Mouse (Mus musculus) cortical plate, adult 2 months (tissue): Measurements from ENCODE around the gene Rfc4. TPM values are rescaled to one million over a fixed set of nuclear protein-coding genes. Genes with fewer than 3 reads are reported as not detected.

Experiments
- H3K27ac ChIP-seq: fragments of 200-500 bp; 2 replicates; pipeline ENCODE4 v1.5.1; 2012; ENCODE audit warnings: low read length, control low read depth, inconsistent platforms; ENCODE audit not compliant: insufficient read depth
- H3K4me1 ChIP-seq: fragments of 200-500 bp; 2 replicates; pipeline ENCODE4 v1.6.1; 2011; ENCODE audit warnings: low read length; ENCODE audit not compliant: control insufficient read depth, insufficient read depth
- H3K4me3 ChIP-seq: fragments of 200-500 bp; 2 replicates; pipeline ENCODE4 v1.5.1; 2011; ENCODE audit warnings: mild to moderate bottlenecking, low read length, control low read depth; ENCODE audit not compliant: insufficient read depth
- CTCF ChIP-seq: fragments of 200-500 bp; IDR thresholded peaks from 2 replicates; pipeline ENCODE4 v1.5.1; 2011; ENCODE audit warnings: mild to moderate bottlenecking, control low read depth, low read length; ENCODE audit not compliant: insufficient read depth; ENCODE audit errors: extremely low read depth
- POLR2A ChIP-seq: fragments of 200-500 bp; IDR thresholded peaks from 2 replicates; pipeline ENCODE4 v1.6.1; 2011; ENCODE audit warnings: mild to moderate bottlenecking, low read length, control low read depth; ENCODE audit not compliant: insufficient read depth; ENCODE audit errors: extremely low read depth
- polyA plus RNA-seq: library from polyadenylated mRNA; depleted of rRNA; stranded (reverse); fragments of >200 nt; gene quantifications from 2 replicates; pipeline ENCODE4 v1.2.3, GENCODE M21; 2012

Rfc4 gene
- polyA plus RNA-seq, 1 experiment = 1.3 TPM

DNA sequence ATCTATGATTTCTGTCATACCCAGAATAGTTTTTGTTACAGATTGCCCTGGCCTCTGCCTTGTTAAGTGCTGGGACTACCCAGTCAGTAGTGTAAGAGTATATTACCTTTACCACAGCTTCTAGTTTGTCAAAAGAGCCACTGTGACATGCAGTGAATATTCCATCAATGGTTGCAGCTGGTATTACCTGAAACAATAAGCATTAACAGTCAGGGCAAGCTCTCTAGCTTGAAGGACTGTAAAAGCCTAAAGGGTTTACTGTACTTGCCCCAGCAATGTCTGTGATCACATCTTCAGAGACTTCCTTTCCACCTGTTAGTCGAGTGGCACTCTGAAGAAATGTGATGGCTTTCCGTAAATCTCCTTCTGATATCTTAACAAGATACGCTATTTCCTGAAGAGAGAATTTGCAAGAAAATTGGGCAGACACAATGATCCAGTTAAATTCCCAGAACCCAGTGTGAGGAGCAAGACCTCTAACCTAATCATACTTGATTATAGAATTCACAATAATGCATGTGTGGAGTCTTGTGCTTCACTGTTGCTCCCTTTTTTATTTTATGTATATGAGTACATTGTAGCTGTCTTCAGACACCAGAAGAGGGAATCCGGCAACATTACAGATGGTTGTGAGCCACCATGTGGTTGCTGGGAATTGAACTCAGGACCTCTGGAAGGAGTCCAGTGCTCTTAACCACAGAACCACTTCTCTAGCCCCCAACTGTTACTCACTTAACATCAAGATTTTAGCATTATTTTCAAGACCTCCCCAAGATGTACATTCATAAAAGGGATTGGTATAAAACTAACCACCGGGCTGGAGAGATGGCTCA is 13.0 kb downstream of the Rfc4 start:
- TF ChIP-seq POLR2A (no peak), CTCF (no peak)
- Histone ChIP-seq H3K27ac (no peak overlapping the region), H3K4me3 (no peak overlapping the region)

DNA sequence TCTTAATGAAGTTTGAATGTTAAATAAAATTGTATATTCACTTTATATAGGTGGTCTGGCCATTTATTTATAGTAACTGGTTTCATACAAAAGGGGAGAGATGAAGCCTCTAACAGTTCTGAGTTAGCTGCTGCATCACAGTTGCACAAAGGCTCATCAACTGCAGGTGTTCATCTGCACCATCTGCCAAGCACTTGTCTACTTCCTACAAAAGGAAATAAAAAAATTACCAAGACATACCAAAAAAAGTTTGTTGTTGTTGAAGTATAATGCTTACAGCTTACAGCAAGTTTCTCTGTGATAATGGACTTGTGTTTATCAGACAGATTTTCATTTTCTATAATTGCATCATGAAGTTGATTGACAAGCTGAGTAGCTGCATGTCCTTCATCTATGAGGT is 13.6 kb downstream of the Rfc4 start:
- no peak overlapping the region for H3K27ac ChIP-seq
- TF ChIP-seq POLR2A (no peak), CTCF (no peak)
- no peak overlapping the region for H3K4me3 ChIP-seq
- no peaks in the 10 kb centered on the region for H3K4me1 ChIP-seq

More for the DNA sequence above, 13.0 kb downstream of the Rfc4 start:
- H3K4me1 ChIP-seq = no peaks in the 10 kb centered on the region

DNA sequence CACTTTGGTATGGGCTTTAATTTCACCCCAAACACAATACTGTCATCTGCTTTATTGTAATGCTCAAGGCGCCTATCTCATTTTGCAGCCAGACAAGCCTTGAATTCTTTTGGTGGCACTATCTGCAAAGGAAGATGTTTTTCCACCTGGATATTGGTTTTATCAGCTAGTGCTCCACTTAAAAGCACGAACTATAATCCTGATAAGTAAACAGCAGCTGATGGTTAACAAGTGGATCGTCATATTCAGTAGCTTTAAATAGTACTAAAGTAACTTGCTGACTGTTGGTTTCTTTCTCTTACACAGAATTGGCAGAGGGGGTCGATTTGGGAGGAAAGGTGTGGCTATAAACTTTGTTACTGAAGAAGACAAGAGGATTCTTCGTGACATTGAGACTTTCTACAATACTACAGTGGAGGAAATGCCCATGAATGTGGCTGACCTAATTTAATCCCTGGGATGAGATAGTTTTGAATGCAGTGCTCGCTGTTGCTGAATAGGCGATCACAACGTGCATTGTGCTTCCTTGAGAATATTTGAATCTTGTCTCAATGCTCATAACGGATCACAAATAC is 14.6 kb downstream of the Rfc4 start:
- Histone ChIP-seq H3K4me3 (no peak overlapping the region), H3K27ac (no peak overlapping the region), H3K4me1 (no peaks in the 10 kb centered on the region)
- no peak for TF ChIP-seq CTCF
- TF ChIP-seq POLR2A = no peak

DNA sequence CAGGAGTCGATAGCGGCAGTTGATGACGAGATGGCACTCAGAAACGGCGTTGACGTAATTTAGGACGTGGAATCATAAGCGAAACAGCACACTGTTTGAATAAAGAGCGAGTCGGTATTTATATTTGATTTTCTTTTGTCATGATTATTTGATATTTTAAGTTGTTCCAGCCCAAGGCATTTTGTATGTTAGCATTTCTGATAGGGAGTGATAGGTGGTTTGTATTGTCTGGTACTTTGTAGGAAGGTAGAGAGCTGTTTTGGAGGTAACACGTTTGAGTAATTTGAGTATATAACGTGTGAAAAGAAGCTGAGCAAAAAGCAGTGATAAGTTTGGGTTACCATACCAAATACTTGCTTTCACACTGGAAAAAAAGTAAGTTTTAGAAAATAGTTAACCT is 15.2 kb downstream of the Rfc4 start:
- TF ChIP-seq CTCF (no peak), POLR2A (no peak)
- Histone ChIP-seq H3K27ac (no peak overlapping the region), H3K4me1 (no peaks in the 10 kb centered on the region), H3K4me3 (no peak overlapping the region)

DNA sequence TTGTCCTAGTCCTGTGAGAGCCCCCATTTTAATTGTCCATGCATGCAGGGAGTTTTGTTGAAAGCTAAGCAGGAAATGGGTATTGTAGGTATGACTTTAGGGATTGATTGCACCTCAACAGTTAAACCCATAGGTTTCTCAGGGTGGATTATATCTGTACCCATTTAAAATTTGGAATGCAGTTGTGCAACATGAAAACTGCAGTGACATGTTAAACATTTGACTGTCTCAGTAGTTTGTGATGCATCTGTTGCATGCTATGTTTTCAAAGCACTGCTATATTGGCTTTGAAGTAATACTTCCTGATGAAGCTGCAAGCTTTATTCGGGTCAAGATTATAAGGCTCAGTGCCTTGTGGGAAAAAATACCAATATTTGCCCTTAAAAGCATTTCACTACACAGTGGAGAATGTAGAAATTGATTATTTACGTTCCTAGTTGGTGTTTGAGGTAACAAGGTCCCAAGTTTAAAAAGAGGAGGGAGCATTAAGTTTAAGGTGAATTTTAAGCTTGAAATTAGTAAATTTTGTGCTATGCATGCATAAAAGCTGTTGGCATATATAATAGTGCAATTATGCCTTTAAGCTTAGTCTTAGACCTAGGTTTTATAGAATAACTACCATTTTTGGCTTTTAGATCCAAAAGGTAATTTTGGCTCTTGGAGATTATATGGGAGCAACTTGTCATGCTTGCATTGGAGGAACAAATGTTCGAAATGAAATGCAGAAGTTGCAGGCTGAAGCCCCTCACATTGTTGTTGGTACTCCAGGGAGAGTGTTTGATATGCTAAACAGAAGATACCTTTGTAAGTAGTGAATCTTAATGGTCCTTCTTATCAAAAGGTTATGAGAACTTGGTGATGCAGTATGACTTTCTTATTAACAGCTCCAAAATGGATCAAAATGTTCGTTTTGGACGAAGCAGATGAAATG is 17.9 kb downstream of the Rfc4 start:
- Histone ChIP-seq H3K27ac (no peak overlapping the region), H3K4me1 (no peaks in the 10 kb centered on the region), H3K4me3 (peak overlapping the region; percentile 96; the same call in 1 of the 2 replicates)
- TF ChIP-seq CTCF (no peak), POLR2A (no peak)

DNA sequence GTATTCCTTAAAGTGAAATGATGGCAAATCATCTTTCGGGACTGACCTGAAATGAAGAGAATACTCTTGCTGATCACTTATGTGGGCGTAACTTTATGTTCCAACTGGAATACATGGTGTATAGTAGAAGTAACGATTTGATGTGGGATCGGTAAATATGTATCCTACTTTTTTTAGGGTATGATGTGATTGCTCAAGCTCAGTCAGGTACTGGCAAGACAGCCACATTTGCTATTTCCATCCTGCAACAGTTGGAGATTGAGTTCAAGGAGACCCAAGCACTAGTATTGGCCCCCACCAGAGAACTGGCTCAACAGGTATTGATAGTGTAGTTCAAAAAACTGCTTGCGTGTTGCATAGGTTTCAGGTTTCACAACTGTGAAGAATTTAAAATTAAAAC is 18.6 kb downstream of the Rfc4 start:
- TF ChIP-seq CTCF (no peak), POLR2A (0 out of 2 replicates have a peak, but pooled peaks have one; percentile 13)
- Histone ChIP-seq H3K4me3 (peak overlapping the region; percentile 96), H3K27ac (no peak overlapping the region), H3K4me1 (no peaks in the 10 kb centered on the region)

DNA sequence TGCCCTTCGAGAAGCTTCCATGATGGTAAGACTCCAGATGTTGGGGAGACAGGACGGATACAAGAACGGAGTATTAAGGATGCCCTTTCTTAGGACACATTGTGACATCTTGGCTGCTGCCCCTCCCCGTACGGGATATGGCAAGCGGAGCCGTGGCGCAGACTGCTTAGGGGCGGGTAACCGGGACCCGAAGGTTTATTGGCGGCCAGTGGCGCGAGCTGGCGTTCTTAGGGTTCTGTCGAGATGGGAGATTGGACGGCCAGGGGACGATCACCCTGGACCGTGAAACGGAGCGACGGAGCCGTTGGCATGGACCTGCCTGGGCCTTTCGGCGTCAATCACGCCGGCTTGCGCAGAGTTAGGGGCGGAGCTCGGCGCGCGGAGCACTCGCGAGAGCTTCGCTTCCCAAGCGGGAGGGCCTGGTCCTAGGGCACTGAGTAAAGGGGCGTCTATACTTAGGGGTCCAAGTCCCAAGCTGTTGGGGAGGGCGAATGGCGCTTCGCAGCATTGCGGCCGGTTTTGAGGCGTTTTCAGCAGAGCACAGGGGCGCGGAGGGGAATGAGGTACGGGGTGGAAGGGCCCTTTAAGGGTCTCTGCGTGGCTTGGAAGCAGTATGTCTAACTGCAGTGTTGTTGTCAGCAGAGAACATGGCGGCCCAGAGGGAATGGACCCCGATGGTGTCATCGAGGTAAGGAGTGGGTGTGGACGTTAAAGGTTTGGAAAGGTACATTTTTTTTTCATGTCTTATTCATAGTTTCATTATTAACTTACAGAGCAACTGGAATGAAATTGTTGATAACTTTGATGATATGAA is 19.4 kb downstream of the Rfc4 start:
- Histone ChIP-seq H3K27ac (peak overlapping the region; percentile 99), H3K4me3 (peak overlapping the region; percentile 96), H3K4me1 (no peaks in the 10 kb centered on the region)
- TF ChIP-seq CTCF = no peak
- TF ChIP-seq POLR2A = peak; percentile 92

DNA sequence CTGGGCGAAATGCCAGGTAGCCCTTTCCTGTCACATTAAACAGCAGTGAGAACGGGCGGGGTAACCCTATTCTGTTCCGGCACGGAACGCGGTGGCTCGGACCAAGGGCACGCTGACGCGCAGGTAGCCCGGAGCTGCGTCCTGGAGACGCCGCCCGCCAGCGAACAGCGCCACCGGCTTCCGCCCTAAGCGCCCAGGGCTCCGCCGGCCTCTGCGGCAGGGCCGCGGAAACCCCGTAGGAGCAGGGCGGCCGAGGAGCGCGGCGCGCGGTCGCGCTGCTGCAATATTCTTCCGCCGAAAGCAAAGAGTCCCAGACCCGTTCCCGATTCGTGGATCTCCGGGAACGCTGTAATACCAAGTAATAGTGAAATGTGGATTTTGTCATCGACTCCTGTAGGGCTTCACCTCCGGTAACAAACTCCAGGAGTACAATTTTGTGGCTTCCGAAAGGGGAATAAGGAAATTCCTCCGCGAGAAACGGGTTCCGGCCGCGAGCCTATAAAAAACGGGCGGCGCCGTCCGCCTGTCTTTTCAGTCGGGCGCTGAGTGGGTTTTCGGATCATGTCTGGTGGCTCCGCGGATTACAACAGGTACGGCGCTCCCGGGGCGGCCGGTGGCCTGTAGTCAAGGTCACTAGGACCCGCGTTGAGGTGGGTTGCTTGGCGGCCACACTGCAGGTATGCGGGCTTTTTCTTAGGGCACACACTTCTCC is 20.1 kb downstream of the Rfc4 start, which contains the start of gene Eif4a2:
Gene Eif4a2 (plus strand): TSS at position 214 of the 712 bp plus-strand sequence.
- peak within 1 kb of the TSS; percentile 96 for H3K4me3 ChIP-seq
- TF ChIP-seq POLR2A = peak; percentile 95
- no peak for TF ChIP-seq CTCF
- H3K4me1 ChIP-seq = no peaks in the 10 kb centered on the region
- peak within 1 kb of the TSS; percentile 99 for H3K27ac ChIP-seq

DNA sequence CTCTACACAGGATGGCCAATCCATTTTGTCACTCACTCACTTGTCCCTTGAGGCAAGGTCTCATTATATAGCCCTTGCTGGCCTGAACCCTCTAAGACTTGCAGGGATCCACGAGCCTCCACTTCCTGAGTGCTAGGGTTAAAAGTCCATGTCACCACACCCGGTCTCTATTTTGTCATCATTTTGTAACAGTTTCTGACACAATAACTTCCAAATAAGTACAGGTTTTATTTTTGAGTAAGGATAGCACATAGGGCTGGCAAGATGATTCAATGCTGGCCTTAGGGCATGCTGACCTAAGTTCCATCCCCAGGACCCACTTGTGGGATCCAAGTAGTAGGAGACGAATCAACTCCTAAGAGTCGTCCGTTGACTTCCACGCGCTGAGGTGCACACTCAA is 21.4 kb downstream of the Rfc4 start:
- Histone ChIP-seq H3K4me1 (no peaks in the 10 kb centered on the region), H3K4me3 (no peak overlapping the region), H3K27ac (no peak overlapping the region)
- TF ChIP-seq POLR2A (no peak), CTCF (no peak)
